Mouse (Mus musculus) limb, embryonic 13.5 days (tissue): ENCODE measurements around the gene Adrm1. TPM values are rescaled to one million over a fixed set of nuclear protein-coding genes. Genes with fewer than 3 reads are reported as not detected.
A peak's percentile ranks its signal among the peaks of the same experiment; 100 is the strongest.

Experiments
- ATAC-seq: fragments of 200-750 bp; cut with Nextera tagmentation; 2 replicates; pipeline ENCODE4 v1.8.0; 2017; ENCODE audit warnings: low read depth, moderate number of reproducible peaks, moderate TSS enrichment; ENCODE audit not compliant: low FRiP score
- H3K27ac ChIP-seq: fragments of 300-500 bp; sonication (generic); 2 replicates; pipeline ENCODE4 v1.5.1; 2015; ENCODE audit warnings: inconsistent platforms, mild to moderate bottlenecking, moderate library complexity
- H3K27me3 ChIP-seq: fragments of 300-500 bp; sonication (generic); 2 replicates; pipeline ENCODE4 v1.6.1; 2015; ENCODE audit warnings: mild to moderate bottlenecking, inconsistent platforms
- H3K36me3 ChIP-seq: fragments of 300-500 bp; sonication (generic); 2 replicates; pipeline ENCODE4 v1.6.1; 2015; ENCODE audit warnings: inconsistent platforms, mild to moderate bottlenecking, moderate library complexity
- H3K4me1 ChIP-seq: fragments of 300-500 bp; sonication (generic); 2 replicates; pipeline ENCODE4 v1.6.1; 2015; ENCODE audit warnings: inconsistent platforms
- H3K4me2 ChIP-seq: fragments of 300-500 bp; sonication (generic); replicated peaks from 2 replicates; pipeline ENCODE4 v1.6.1; 2015; ENCODE audit warnings: inconsistent platforms, mild to moderate bottlenecking, moderate library complexity
- H3K4me3 ChIP-seq: fragments of 300-500 bp; sonication (generic); 2 replicates; pipeline ENCODE4 v1.5.1; 2015; ENCODE audit warnings: moderate library complexity, mild to moderate bottlenecking, inconsistent platforms
- H3K9ac ChIP-seq: fragments of 300-500 bp; sonication (generic); 2 replicates; pipeline ENCODE4 v1.6.1; 2015; ENCODE audit warnings: mild to moderate bottlenecking, inconsistent platforms
- H3K9me3 ChIP-seq: fragments of 300-500 bp; sonication (generic); 2 replicates; pipeline ENCODE4 v1.6.1; 2016; ENCODE audit warnings: inconsistent platforms
- WGBS: fragments of 180-500 bp; shearing (Covaris S2); methylation state at CpG from one replicate; pipeline ENCODE4 v1.1.7; 2015; 5-methylcytosine and 5-hydroxymethylcytosine counted together
- polyA plus RNA-seq: library from polyadenylated mRNA; unstranded; fragments of >200 nt; fragmentation: Nextera tagmentation; extraction: Ambion mirVana; gene quantifications from 2 replicates; pipeline ENCODE4 v1.2.1, GENCODE M21; 2015

Gene Adrm1
- polyA plus RNA-seq = 196 and 199 TPM in 2 replicates

DNA sequence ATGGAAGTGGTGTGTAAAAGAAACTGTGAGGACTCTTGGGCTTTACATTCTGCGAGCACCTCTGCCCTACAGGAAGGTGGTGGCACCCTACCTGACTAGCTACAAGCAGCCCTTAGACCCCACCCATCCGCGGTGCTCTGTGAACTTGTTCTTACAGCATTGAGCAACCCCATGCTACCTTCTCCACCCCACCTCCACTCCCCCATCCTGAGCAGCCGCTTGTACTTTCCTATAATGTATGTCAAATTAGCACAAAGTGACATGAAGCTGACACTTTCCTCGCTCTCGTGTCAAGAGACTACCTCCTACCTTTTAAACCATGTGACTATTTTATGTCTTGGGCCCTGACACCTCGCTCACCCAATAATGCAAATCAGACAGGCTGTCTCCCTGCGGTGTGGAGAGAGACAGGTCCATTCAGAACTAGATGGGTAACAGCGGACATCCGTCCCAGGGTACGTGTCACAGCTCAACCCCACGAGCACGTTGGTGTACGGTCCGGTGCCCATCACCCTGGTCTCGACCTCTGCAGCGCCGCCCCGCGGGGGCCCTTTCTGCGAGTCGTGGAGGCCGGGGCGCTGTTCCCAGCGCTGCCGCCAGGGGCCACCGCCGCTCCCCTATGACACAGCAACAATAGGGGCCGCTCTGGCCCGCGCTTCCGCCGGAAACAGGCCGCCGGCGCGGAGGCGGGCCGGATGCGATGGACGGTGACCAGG lies at the start of gene Adrm1:
Gene Adrm1, plus strand, starts transcription at position 680 of the 716 bp plus-strand sequence.
- Histone ChIP-seq H3K4me2 (peak within 1 kb of the TSS; percentile 99), H3K36me3 (peaks cover 30% of the 10 kb centered on the region), H3K9me3 (no peaks in the 10 kb centered on the region), H3K4me3 (peak within 1 kb of the TSS; percentile 98), H3K27ac (peak within 1 kb of the TSS; percentile 85), H3K27me3 (no peaks in the 10 kb centered on the region), H3K9ac (peak within 1 kb of the TSS; percentile 97), H3K4me1 (peaks cover 20% of the 10 kb centered on the region)
- 3% methylated on average over 41 of the region's 41 CpGs for WGBS
- ATAC-seq = peak; percentile 98

DNA sequence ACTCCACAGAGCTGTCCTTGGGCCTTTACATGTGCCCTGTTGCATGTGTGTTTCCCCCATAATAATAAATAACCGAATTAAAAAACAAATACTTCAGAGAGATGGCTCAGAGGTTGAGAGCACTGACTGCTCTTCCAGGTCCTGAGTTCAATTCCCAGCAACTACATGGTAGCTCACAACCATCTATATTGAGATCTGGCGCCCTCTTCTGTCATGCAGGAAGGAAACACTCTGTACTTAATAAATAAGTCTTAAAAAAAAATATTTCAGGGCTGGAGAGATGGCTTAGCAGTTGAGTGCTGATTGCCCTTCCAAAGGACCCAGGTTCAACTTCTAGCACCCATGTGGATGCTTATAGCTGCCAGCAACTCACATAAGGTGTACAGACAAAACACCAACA lies 47.1 kb upstream of the Adrm1 start:
- no peak overlapping the region for H3K4me3 ChIP-seq
- no peak for ATAC-seq
- no peaks in the 10 kb centered on the region for H3K27me3 ChIP-seq
- H3K9ac ChIP-seq = no peak overlapping the region
- WGBS = 86% methylated on average over 2 of the region's 2 CpGs
- H3K4me1 ChIP-seq = peaks cover 33% of the 10 kb centered on the region
- H3K9me3 ChIP-seq = no peaks in the 10 kb centered on the region
- no peak overlapping the region for H3K27ac ChIP-seq
- peaks cover 9% of the 10 kb centered on the region for H3K36me3 ChIP-seq
- H3K4me2 ChIP-seq = no peak overlapping the region

DNA sequence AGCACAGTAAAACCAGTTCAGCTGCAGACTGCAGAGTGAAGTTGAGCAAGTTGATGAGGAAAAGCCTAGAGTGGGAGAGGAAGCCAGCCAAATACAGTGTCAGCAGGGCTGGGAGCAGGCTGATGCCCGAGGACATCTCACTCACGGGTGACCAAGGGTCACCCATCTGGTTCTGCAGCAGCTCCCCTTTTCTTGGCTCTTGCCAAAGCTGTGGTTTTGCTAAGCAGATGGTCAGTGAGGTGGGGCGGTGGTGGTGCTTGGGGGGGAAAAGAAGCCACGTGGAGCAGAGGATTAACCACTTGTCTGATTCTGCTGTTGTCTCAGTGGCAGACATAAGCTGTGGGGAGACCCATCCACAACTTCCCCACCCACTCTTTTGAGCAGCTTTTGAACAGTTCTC lies 45.1 kb upstream of the Adrm1 start:
- H3K9ac ChIP-seq = 0 out of 2 replicates have a peak overlapping the region, but pooled peaks have one; percentile 19
- peaks cover 24% of the 10 kb centered on the region for H3K4me1 ChIP-seq
- no peaks in the 10 kb centered on the region for H3K27me3 ChIP-seq
- no peak overlapping the region for H3K4me3 ChIP-seq
- no peak for ATAC-seq
- 20% methylated on average over 4 of the region's 4 CpGs for WGBS
- H3K4me2 ChIP-seq = no peak overlapping the region
- peaks cover 9% of the 10 kb centered on the region for H3K36me3 ChIP-seq
- no peak overlapping the region for H3K27ac ChIP-seq
- H3K9me3 ChIP-seq = no peaks in the 10 kb centered on the region

DNA sequence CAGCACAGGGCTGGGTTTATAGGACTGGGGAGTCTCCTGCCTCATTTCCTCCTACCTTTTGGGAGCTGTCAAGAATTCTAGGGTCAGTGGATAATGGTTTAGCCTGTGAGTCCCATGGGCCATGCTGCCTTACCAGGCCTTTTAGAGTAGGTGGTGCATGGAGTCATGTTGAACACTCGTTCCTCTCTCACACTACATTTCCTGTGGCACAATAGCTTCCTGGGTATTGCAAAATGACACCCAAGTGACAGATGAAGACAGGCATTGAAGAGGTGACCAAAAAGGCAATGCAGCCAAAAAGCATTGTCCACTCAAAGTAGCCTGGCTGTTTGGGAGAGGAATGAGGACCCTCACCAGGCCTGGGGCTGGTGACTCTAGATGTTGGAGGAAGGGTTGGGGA lies 43.6 kb upstream of the Adrm1 start:
- no peak overlapping the region for H3K27ac ChIP-seq
- H3K4me3 ChIP-seq = no peak overlapping the region
- peaks cover 9% of the 10 kb centered on the region for H3K36me3 ChIP-seq

DNA sequence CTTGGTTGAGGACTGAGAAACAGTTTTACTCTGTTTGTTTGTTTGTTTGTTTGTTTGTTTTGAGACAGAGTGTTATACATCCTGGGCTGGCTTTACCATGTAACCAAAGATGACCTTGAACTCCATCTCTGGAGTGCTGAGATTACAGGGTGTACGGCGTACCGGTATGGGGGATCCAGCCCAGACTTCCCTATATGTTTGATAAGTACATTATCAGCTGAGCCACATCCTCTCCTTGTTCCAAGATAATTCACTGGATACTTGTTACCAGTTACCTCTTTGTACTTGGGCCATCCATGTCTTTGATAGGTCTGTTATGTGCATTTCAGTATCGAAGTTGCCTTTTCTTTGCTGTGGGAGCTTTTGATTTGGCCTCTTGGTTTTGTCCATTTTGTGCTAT lies 38.1 kb upstream of the Adrm1 start:
- 94% methylated on average over 4 of the region's 4 CpGs for WGBS
- Histone ChIP-seq H3K9ac (no peak overlapping the region), H3K9me3 (no peaks in the 10 kb centered on the region), H3K36me3 (peaks cover 10% of the 10 kb centered on the region), H3K4me3 (no peak overlapping the region), H3K27me3 (no peaks in the 10 kb centered on the region), H3K27ac (no peak overlapping the region), H3K4me2 (no peak overlapping the region), H3K4me1 (no peaks in the 10 kb centered on the region)
- ATAC-seq = no peak

More for the DNA sequence above, 43.6 kb upstream of the Adrm1 start:
- Histone ChIP-seq H3K9me3 (no peaks in the 10 kb centered on the region), H3K4me2 (no peak overlapping the region), H3K27me3 (no peaks in the 10 kb centered on the region), H3K4me1 (peaks cover 24% of the 10 kb centered on the region), H3K9ac (no peak overlapping the region)
- 54% methylated on average over 1 of the region's 1 CpGs for WGBS
- ATAC-seq = no peak

DNA sequence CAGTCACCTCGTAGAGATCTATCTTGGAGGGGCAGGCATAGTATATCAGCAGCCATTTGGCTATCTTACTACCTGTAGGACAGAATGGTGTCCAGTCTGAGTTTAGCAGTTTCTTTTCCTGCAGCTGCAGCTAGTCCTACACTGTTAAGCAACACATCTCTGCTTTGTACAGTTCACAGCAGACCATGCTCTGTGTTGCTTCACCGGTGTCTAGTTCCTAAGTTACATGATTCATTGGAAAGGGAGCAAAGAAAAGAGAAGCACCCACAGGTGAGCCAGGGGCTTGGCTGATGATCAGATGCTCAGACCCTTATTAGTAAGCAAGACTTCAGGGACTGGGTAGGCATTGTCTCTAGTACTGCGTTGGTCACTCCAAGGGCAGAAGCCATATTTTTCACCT lies 37.4 kb upstream of the Adrm1 start:
- Histone ChIP-seq H3K27ac (no peak overlapping the region), H3K9ac (no peak overlapping the region), H3K36me3 (peaks cover 16% of the 10 kb centered on the region), H3K4me2 (no peak overlapping the region), H3K9me3 (no peaks in the 10 kb centered on the region), H3K4me1 (no peaks in the 10 kb centered on the region), H3K27me3 (no peaks in the 10 kb centered on the region), H3K4me3 (no peak overlapping the region)
- 80% methylated on average over 3 of the region's 3 CpGs for WGBS
- ATAC-seq = no peak

DNA sequence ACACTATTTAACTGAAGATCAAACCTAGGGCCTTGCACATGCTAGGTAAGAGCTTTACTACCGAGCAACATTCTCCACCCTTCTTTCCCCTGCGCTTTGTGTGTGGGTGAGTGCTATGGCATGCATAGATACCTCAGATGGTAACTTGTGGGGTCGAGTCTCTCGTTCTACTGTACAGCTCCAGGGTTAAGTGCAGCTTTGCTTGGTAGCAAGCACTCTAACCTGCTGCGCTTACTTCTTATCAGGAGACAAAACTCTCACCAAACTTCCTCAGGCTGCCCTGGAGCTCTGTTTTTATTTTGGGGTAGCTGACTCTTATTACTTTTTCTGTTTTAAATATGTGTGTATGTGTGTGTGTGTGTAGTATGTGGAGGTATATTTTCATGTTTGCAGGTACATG lies 35.9 kb upstream of the Adrm1 start:
- H3K27me3 ChIP-seq = no peaks in the 10 kb centered on the region
- H3K4me1 ChIP-seq = no peaks in the 10 kb centered on the region
- no peak overlapping the region for H3K4me3 ChIP-seq
- no peak overlapping the region for H3K27ac ChIP-seq
- ATAC-seq = no peak
- H3K9ac ChIP-seq = no peak overlapping the region
- H3K9me3 ChIP-seq = no peaks in the 10 kb centered on the region
- peaks cover 30% of the 10 kb centered on the region for H3K36me3 ChIP-seq
- no peak overlapping the region for H3K4me2 ChIP-seq
- WGBS = 76% methylated on average over 5 of the region's 5 CpGs

DNA sequence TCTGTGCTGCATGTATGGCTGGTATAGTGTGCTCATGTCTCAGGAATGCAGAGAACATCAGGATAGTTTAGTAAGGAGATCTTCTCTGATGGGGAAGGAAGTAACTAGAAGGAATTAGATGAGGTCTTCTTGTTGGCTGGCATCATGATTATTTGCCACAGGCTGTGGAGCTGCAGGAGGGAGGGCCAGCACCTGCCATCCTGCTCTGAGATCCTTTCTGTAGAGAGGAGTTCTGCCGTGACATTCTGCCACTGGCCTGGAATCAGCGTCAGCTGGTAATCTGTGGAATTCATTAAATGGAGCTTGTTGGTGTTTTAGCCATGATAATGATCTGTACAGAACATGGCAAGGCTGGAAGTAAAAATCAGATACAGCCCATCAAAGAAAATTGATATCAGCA lies 25.2 kb upstream of the Adrm1 start:
- no peak overlapping the region for H3K4me2 ChIP-seq
- H3K36me3 ChIP-seq = peaks cover 83% of the 10 kb centered on the region
- ATAC-seq = no peak

DNA sequence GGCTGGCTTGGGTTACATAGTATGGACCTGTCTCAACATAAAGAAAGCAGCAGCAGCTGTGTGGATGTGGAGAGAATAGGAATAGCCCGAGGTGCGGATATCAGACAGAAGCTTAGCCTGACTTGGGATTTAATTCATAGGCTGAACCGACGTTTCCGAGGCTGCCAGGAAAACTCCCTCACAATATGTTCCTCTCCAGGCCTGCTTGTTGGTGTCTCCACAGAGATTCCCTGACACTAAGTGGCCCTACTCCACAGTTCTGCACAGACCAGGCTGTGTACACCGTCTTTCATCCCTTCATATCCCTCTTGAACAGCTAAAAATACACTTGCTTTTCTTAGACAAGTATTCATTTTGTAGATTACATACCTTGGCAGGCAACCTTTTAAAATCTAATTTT lies 23.9 kb upstream of the Adrm1 start:
- H3K4me2 ChIP-seq = no peak overlapping the region
- H3K4me1 ChIP-seq = no peaks in the 10 kb centered on the region
- H3K36me3 ChIP-seq = peaks cover 88% of the 10 kb centered on the region
- H3K9ac ChIP-seq = no peak overlapping the region
- 85% methylated on average over 6 of the region's 6 CpGs for WGBS
- no peaks in the 10 kb centered on the region for H3K27me3 ChIP-seq
- no peak for ATAC-seq
- no peak overlapping the region for H3K4me3 ChIP-seq
- H3K27ac ChIP-seq = no peak overlapping the region
- H3K9me3 ChIP-seq = no peaks in the 10 kb centered on the region

More for the DNA sequence above, 25.2 kb upstream of the Adrm1 start:
- no peak overlapping the region for H3K4me3 ChIP-seq
- H3K27me3 ChIP-seq = no peaks in the 10 kb centered on the region
- H3K4me1 ChIP-seq = no peaks in the 10 kb centered on the region
- H3K9me3 ChIP-seq = no peaks in the 10 kb centered on the region
- H3K27ac ChIP-seq = no peak overlapping the region
- H3K9ac ChIP-seq = no peak overlapping the region
- 78% methylated on average over 2 of the region's 2 CpGs for WGBS

DNA sequence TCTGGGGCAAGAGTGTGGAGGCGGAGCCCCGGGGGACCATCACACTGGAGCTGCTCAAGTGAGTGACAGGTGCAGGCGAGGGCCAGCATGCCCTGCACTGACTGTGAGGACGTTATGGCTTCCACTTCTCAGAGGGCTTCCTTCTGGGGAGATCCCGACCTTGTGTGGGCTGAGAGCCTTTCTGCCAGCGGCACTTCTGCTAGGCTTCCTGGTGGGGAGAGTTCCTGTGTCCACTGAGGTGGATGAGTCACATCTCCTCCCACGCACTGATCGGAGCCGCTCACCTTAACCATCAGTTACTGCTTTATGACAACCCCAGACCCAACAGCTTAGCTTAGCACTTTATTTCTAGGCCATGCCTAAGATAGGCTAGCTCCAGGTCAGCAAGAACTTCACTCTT lies 22.7 kb upstream of the Adrm1 start:
- ATAC-seq = no peak
- no peaks in the 10 kb centered on the region for H3K4me1 ChIP-seq
- H3K27me3 ChIP-seq = no peaks in the 10 kb centered on the region
- H3K4me2 ChIP-seq = no peak overlapping the region
- H3K27ac ChIP-seq = no peak overlapping the region
- WGBS = 82% methylated on average over 9 of the region's 9 CpGs
- H3K9me3 ChIP-seq = no peaks in the 10 kb centered on the region
- peaks cover 92% of the 10 kb centered on the region for H3K36me3 ChIP-seq
- no peak overlapping the region for H3K4me3 ChIP-seq
- no peak overlapping the region for H3K9ac ChIP-seq

DNA sequence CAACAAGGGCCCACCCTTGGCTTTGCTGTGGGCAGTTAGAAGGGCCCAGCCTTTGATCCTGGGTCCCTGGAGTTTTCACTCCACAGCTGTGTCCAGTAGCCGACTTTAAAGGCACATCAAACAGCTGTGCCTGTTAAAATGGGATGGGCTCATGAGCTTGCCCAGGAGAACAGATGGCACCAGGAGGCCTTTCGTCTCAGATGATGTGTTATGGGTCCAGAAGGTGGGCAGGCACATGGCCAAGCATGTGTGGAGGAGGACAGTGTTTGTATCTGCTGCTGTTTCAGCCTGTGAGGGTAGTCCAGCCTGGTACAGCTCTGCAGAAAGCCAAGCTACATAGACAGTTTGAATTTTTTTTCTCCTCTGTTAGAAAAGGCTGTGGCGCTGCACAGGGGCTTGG lies 16.5 kb upstream of the Adrm1 start:
- no peaks in the 10 kb centered on the region for H3K9me3 ChIP-seq
- H3K4me3 ChIP-seq = no peak overlapping the region
- ATAC-seq = no peak
- H3K4me2 ChIP-seq = no peak overlapping the region
- no peaks in the 10 kb centered on the region for H3K4me1 ChIP-seq
- WGBS = 44% methylated on average over 3 of the region's 3 CpGs
- no peaks in the 10 kb centered on the region for H3K27me3 ChIP-seq
- H3K36me3 ChIP-seq = peaks cover 85% of the 10 kb centered on the region
- H3K9ac ChIP-seq = no peak overlapping the region
- H3K27ac ChIP-seq = no peak overlapping the region

DNA sequence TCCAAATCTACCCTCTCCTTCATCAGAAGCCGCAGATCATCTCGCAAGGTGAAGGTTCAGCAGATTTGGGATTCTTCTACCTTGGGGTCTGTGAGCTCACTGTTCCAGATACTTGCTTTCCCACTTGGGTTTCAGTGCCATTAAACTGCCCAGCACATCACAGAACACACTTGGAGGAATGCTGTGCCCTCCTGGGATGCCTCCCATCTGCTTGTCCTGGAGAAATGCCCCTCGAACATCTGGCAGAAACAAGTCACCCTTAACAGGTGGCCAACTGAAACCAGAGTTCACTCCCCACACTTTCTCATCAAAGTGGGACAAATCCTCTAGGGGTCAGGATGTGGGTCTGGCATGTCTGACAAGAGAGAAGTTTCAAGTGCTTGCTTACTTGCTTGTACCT lies 12.7 kb upstream of the Adrm1 start:
- ATAC-seq = no peak
- H3K4me3 ChIP-seq = no peak overlapping the region
- no peaks in the 10 kb centered on the region for H3K27me3 ChIP-seq
- H3K9ac ChIP-seq = no peak overlapping the region
- peaks cover 83% of the 10 kb centered on the region for H3K36me3 ChIP-seq
- H3K9me3 ChIP-seq = no peaks in the 10 kb centered on the region
- no peaks in the 10 kb centered on the region for H3K4me1 ChIP-seq
- H3K27ac ChIP-seq = no peak overlapping the region
- H3K4me2 ChIP-seq = no peak overlapping the region
- 85% methylated on average over 3 of the region's 3 CpGs for WGBS

DNA sequence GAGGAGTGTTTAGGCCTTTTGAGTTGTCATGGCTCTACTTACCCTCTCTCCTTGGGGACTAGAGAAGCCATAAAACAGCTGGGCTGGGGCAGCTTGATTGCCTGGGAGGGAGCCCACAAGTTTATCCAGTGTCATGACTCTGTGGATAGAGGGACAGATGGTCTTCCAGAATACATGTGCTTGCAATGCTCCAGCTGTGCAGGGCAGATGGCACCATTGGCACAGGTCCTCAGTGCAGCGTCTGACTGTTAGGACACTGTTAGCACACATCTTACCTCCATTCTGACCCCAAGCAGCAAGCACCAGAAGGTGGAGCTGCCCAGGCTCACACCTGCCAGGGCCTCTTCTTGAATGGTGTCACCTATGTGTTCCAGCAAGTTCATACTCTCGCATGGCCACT lies 5.4 kb upstream of the Adrm1 start:
- WGBS = 86% methylated on average over 2 of the region's 2 CpGs
- Histone ChIP-seq H3K9me3 (no peaks in the 10 kb centered on the region), H3K4me3 (no peak overlapping the region), H3K9ac (no peak overlapping the region), H3K36me3 (peaks cover 33% of the 10 kb centered on the region), H3K27ac (no peak overlapping the region), H3K4me1 (0 out of 2 replicates have a peak, but pooled peaks cover 3% of the 10 kb centered on the region), H3K27me3 (no peaks in the 10 kb centered on the region), H3K4me2 (no peak overlapping the region)
- ATAC-seq = no peak
